Mouse (Mus musculus): ENCODE results near the gene Prkch.

DNA sequence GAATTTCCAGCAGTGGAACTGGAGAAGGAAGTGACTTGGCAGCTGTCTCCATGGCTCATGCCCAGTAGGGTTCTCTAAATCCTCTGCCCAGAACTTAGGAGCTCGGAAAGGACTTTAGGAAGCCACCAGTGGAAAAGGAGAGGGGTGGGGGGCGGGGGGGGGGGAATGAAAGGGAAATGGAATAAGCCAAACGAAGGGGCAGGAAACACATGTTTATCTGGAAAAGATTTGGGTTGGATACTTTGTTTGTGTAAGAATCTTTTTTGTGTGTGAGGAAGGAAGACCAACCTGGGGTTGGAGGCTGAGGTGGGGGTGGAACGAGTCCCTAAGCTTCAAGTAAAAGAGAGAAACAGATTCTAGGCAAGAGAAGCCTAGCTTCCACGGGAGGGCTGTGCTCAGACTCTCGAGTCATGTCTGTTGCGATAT lies 98.3 kb downstream of the Prkch start:
- TF ChIP-seq EP300 (IDR thresholded peaks at IDR 0.05; ENCODE audit: low read depth): no peak
- no peak for TF ChIP-seq CTCF (IDR thresholded peaks at IDR 0.05; ENCODE audit: low read depth)
